In the genomic region with DNA sequence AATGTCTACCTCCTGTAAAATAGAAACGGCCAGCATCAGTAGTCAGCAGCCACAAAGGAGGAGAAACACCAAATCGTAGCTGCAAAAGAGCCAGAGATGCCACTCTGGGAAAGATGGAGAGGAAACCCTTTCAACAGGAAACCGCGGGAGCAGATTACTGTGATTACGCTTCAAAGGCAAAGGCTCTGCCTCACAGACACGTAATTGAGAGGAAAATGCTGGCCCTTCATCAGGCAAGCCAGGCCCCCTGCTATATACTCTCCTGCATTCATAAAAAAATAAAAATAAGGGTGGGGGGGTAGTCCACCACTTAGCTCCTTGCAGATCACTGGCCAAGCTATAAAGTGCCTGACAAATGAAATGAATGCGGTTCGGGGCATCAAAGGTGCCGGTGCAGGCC, we compare ENCODE assay signal across 11 mouse cellular contexts. TPM values are rescaled to one million over a fixed set of nuclear protein-coding genes. Genes with fewer than 3 reads are reported as not detected.
DNase-seq lines count a peak whose midpoint lies in the region; ATAC-seq and TF ChIP-seq lines count a peak whose summit lies in the region.
"Had no signal": no experiment of that assay in that cellular context is flagged by ENCODE, and none has a peak within 500 bp of the region (broad histone marks: within the 10 kb centered on the region; RNA-seq: fewer than 3 reads in every experiment).

No protein-coding gene starts in this region.

- no peaks in the 10 kb centered on the region for H3K9me3 ChIP-seq in lung, postnatal 0 days (ENCODE audit: low read length)
- no peaks in the 10 kb centered on the region for H3K9me3 ChIP-seq in forebrain, embryonic 15.5 days
- no peaks in the 10 kb centered on the region for H3K9me3 ChIP-seq in neural tube, embryonic 13.5 days

- H3K36me3 ChIP-seq in heart, adult 2 months (ENCODE audit: control insufficient read depth, insufficient read depth, low read length): peaks cover 45% of the 10 kb centered on the region
- no peaks in the 10 kb centered on the region for H3K36me3 ChIP-seq in lung, postnatal 0 days (ENCODE audit: insufficient read depth, low read length)
- H3K36me3 ChIP-seq in forebrain, embryonic 15.5 days: no peaks in the 10 kb centered on the region
- no peaks in the 10 kb centered on the region for H3K36me3 ChIP-seq in neural tube, embryonic 13.5 days

- intact Hi-C loops in heart, adult 2 months (cut with DNase I): loop anchor here (1.0 to 5.0 kb wide), 2 partner anchors 41 to 54 kb away; no protein-coding TSS in a partner anchor
- intact Hi-C loops in heart, postnatal 14 days (cut with DNase I): loop anchor here (2.0 kb wide), 1 partner anchor 19 kb away; no protein-coding TSS in a partner anchor

- no peak for DNase-seq in heart, adult 2 months
- DNase-seq in heart, postnatal 14 days: no peak
- no peak for DNase-seq in lung, postnatal 0 days (ENCODE audit: low spot score)
- no peak for DNase-seq in lung, postnatal 4 days
- no peak for DNase-seq in layer of hippocampus, postnatal 25 days (ENCODE audit: extremely low spot score in 1 of 2, low spot score in 1 of 2)
- no peak for DNase-seq in cerebellum, adult 9-10 months
- DNase-seq: adrenal gland, adult 2 months; spleen, adult 18-20 months had no signal

- peaks cover 23% of the 10 kb centered on the region for H3K4me1 ChIP-seq in heart, adult 2 months (ENCODE audit: control insufficient read depth, insufficient read depth, low read length)
- peaks cover 40% of the 10 kb centered on the region for H3K4me1 ChIP-seq in lung, postnatal 0 days (ENCODE audit: insufficient read depth, low read depth, low read length)
- H3K4me1 ChIP-seq in forebrain, embryonic 15.5 days: peaks cover 86% of the 10 kb centered on the region
- H3K4me1 ChIP-seq in neural tube, embryonic 13.5 days (replicated peaks): peaks cover 84% of the 10 kb centered on the region

- no peak for TF ChIP-seq CTCF in heart, adult 2 months (IDR thresholded peaks at IDR 0.05)
- TF ChIP-seq CTCF in lung, postnatal 0 days (IDR thresholded peaks at IDR 0.05): no peak

- no peak overlapping the region for H3K9ac ChIP-seq in heart, adult 2 months (ENCODE audit: low read depth, low read length)
- no peak overlapping the region for H3K9ac ChIP-seq in lung, postnatal 0 days (replicated peaks; ENCODE audit: low read depth)
- H3K9ac ChIP-seq in forebrain, embryonic 15.5 days (replicated peaks): 0 out of 2 replicates have a peak overlapping the region, but pooled peaks have one; percentile 1
- peak overlapping the region; percentile 43 for H3K9ac ChIP-seq in neural tube, embryonic 13.5 days

- WGBS in heart, adult 2 months: 16% methylated on average over 9 of the region's 9 CpGs
- WGBS in lung, postnatal 0 days: 35% methylated on average over 9 of the region's 9 CpGs
- WGBS in forebrain, embryonic 15.5 days: 7% methylated on average over 9 of the region's 9 CpGs
- WGBS in neural tube, embryonic 13.5 days: 15% methylated on average over 9 of the region's 9 CpGs

- H3K4me3 ChIP-seq in heart, adult 2 months: no peak overlapping the region
- H3K4me3 ChIP-seq in lung, postnatal 0 days (ENCODE audit: low read depth, low read length): no peak overlapping the region
- no peak overlapping the region for H3K4me3 ChIP-seq in forebrain, embryonic 15.5 days
- no peak overlapping the region for H3K4me3 ChIP-seq in neural tube, embryonic 13.5 days
- H3K4me3 ChIP-seq: myocyte had no signal

- no peaks in the 10 kb centered on the region for H3K27me3 ChIP-seq in heart, adult 2 months (ENCODE audit: control insufficient read depth, insufficient read depth, low read length)
- H3K27me3 ChIP-seq in lung, postnatal 0 days (replicated peaks; ENCODE audit: insufficient read depth, low read length): no peaks in the 10 kb centered on the region
- H3K27me3 ChIP-seq in forebrain, embryonic 15.5 days: no peaks in the 10 kb centered on the region
- H3K27me3 ChIP-seq in neural tube, embryonic 13.5 days: no peaks in the 10 kb centered on the region

- H3K4me2 ChIP-seq in lung, postnatal 0 days (replicated peaks; ENCODE audit: low read depth, low read length): no peak overlapping the region
- H3K4me2 ChIP-seq in forebrain, embryonic 15.5 days (replicated peaks): peak overlapping the region; percentile 41
- H3K4me2 ChIP-seq in neural tube, embryonic 13.5 days: peak overlapping the region; percentile 52

- peak overlapping the region; percentile 55; the same call in 1 of the 2 replicates for H3K27ac ChIP-seq in heart, adult 2 months
- peak overlapping the region; percentile 14; the same call in 1 of the 2 replicates for H3K27ac ChIP-seq in lung, postnatal 0 days (ENCODE audit: low read length)
- peak overlapping the region; percentile 95 for H3K27ac ChIP-seq in forebrain, embryonic 15.5 days (replicated peaks)
- peak overlapping the region; percentile 42 for H3K27ac ChIP-seq in neural tube, embryonic 13.5 days (replicated peaks)

- peaks cover 10% of the 10 kb centered on the region for H3K79me2 ChIP-seq in heart, adult 2 months (replicated peaks; ENCODE audit: control insufficient read depth, insufficient read depth, low read length)

- no peak for ATAC-seq in lung, postnatal 0 days
- no peak for ATAC-seq in forebrain, embryonic 15.5 days (replicated peaks)
- no peak for ATAC-seq in neural tube, embryonic 13.5 days (ENCODE audit: low read depth)

- no peak for TF ChIP-seq POLR2A in heart, adult 2 months (IDR thresholded peaks at IDR 0.05; ENCODE audit: insufficient read depth, low read depth, low read length)

- no peak for TF ChIP-seq EP300 in heart, adult 2 months (IDR thresholded peaks at IDR 0.05; ENCODE audit: insufficient read depth, low read depth, low read length)
- no peak for TF ChIP-seq EP300 in lung, postnatal 0 days (IDR thresholded peaks at IDR 0.05)

RNA-seq across cellular contexts. Expression of gene Arid1a, which starts 28.3 kb away (rescaled TPM):
- 10 to 100 TPM; 34.2 to 38.0 TPM for total RNA-seq in heart, adult 2 months (2021)
- polyA plus RNA-seq in heart, adult 2 months (2012; rRNA removed): 27.8 and 28.1 TPM in 2 replicates
- total RNA-seq in heart, postnatal 14 days (2021): 10 to 100 TPM; 45.2 to 48.8 TPM
- polyA plus RNA-seq in lung, postnatal 0 days (2015; fragmentation: Nextera tagmentation; extraction: Ambion mirVana): 13.7 and 18.6 TPM in 2 replicates
- 40.1 and 40.9 TPM in 2 replicates for polyA plus RNA-seq in forebrain, embryonic 15.5 days (2015; fragmentation: Nextera tagmentation; extraction: Ambion mirVana)
- polyA plus RNA-seq in neural tube, embryonic 13.5 days (2015; fragmentation: Nextera tagmentation; extraction: Ambion mirVana): 31.8 and 37.3 TPM in 2 replicates
- 10 to 100 TPM; 68.5 to 88.4 TPM for total RNA-seq in layer of hippocampus, postnatal 25 days (2021)

RNA-seq across cellular contexts. Expression of gene Pigv, which starts 55.8 kb away (rescaled TPM):
- total RNA-seq in heart, adult 2 months (2021): 10 to 100 TPM; 11.7 to 12.1 TPM
- polyA plus RNA-seq in heart, adult 2 months (2012; rRNA removed): 9.5 and 11.7 TPM in 2 replicates
- 10 to 100 TPM; 10.4 to 10.7 TPM for total RNA-seq in heart, postnatal 14 days (2021)
- polyA plus RNA-seq in lung, postnatal 0 days (2015; fragmentation: Nextera tagmentation; extraction: Ambion mirVana): 17.3 and 17.8 TPM in 2 replicates
- 16.5 and 16.9 TPM in 2 replicates for polyA plus RNA-seq in forebrain, embryonic 15.5 days (2015; fragmentation: Nextera tagmentation; extraction: Ambion mirVana)
- 12.3 and 14.2 TPM in 2 replicates for polyA plus RNA-seq in neural tube, embryonic 13.5 days (2015; fragmentation: Nextera tagmentation; extraction: Ambion mirVana)
- total RNA-seq in layer of hippocampus, postnatal 25 days (2021): 1 to 10 TPM; 7.9 to 9.6 TPM

Comparison
In these comparisons a context has a peak if more than half of its experiments do, and no peak if none do; other contexts are left out.
1. H3K27ac ChIP-seq: peak in every context shown above with its lines; median percentile 95 in forebrain, embryonic 15.5 days; 55 in heart, adult 2 months; 42 in neural tube, embryonic 13.5 days; 14 in lung, postnatal 0 days.
2. H3K9ac ChIP-seq: peak in forebrain, embryonic 15.5 days (single experiment) and neural tube, embryonic 13.5 days (single experiment); none in heart, adult 2 months (single experiment) and lung, postnatal 0 days (single experiment).